Mouse (Mus musculus): ENCODE data around the gene Galnt2. TPM values are rescaled to one million over a fixed set of nuclear protein-coding genes. Genes with fewer than 3 reads are reported as not detected.

Gene Galnt2
- polyA plus RNA-seq, 1 experiment from 2014 or later = 46.4 TPM

- Histone ChIP-seq H3K36me3 (ENCODE audit: control insufficient read depth, insufficient read depth, low read length) (no peaks in the 10 kb centered on the region), H3K4me1 (replicated peaks; ENCODE audit: control insufficient read depth, insufficient read depth, low read length) (peaks cover 47% of the 10 kb centered on the region), H3K4me2 (ENCODE audit: low read depth, low read length) (no peak overlapping the region), H3K4me3 (ENCODE audit: low read length) (no peak overlapping the region), H3K9ac (ENCODE audit: low read length) (no peak overlapping the region), H3K9me3 (ENCODE audit: control insufficient read depth, low read length) (no peaks in the 10 kb centered on the region), H3K27me3 (ENCODE audit: control insufficient read depth, insufficient read depth, low read depth, low read length) (no peaks in the 10 kb centered on the region), H3K27ac (ENCODE audit: low read length) (no peak overlapping the region)
- WGBS = 82% methylated on average over 7 of the region's 7 CpGs
- no peak for ATAC-seq (ENCODE audit: low read depth)
Observed at GRCm38 (mm10) chr8:124259925-124260324, 28.7 kb downstream of the Galnt2 start.

- Histone ChIP-seq H3K4me3 (ENCODE audit: low read length) (no peak overlapping the region), H3K27ac (ENCODE audit: low read length) (no peak overlapping the region), H3K4me2 (ENCODE audit: low read depth, low read length) (no peak overlapping the region), H3K36me3 (ENCODE audit: control insufficient read depth, insufficient read depth, low read length) (no peaks in the 10 kb centered on the region), H3K9me3 (ENCODE audit: control insufficient read depth, low read length) (no peaks in the 10 kb centered on the region), H3K9ac (ENCODE audit: low read length) (no peak overlapping the region), H3K27me3 (ENCODE audit: control insufficient read depth, insufficient read depth, low read depth, low read length) (no peaks in the 10 kb centered on the region), H3K4me1 (replicated peaks; ENCODE audit: control insufficient read depth, insufficient read depth, low read length) (peaks cover 48% of the 10 kb centered on the region)
- ATAC-seq (ENCODE audit: low read depth) = peak; percentile 16; the same call in 1 of the 2 replicates
- 40% methylated on average over 12 of the region's 12 CpGs for WGBS
Observed at GRCm38 (mm10) chr8:124260371-124260770, 29.2 kb downstream of the Galnt2 start.

- no peak overlapping the region for H3K4me2 ChIP-seq (ENCODE audit: low read depth, low read length)
- peaks cover 27% of the 10 kb centered on the region for H3K4me1 ChIP-seq (replicated peaks; ENCODE audit: control insufficient read depth, insufficient read depth, low read length)
- ATAC-seq (ENCODE audit: low read depth) = no peak
- no peak overlapping the region for H3K27ac ChIP-seq (ENCODE audit: low read length)
- H3K9me3 ChIP-seq (ENCODE audit: control insufficient read depth, low read length) = no peaks in the 10 kb centered on the region
- H3K36me3 ChIP-seq (ENCODE audit: control insufficient read depth, insufficient read depth, low read length) = no peaks in the 10 kb centered on the region
- no peak overlapping the region for H3K4me3 ChIP-seq (ENCODE audit: low read length)
- WGBS = 67% methylated on average over 9 of the region's 9 CpGs
- H3K27me3 ChIP-seq (ENCODE audit: control insufficient read depth, insufficient read depth, low read depth, low read length) = no peaks in the 10 kb centered on the region
- H3K9ac ChIP-seq (ENCODE audit: low read length) = no peak overlapping the region
Observed at GRCm38 (mm10) chr8:124263058-124263457, 31.9 kb downstream of the Galnt2 start.

GRCm38 (mm10) chr8:124264032-124264431 is 32.8 kb downstream of the Galnt2 start:
- Histone ChIP-seq H3K9ac (ENCODE audit: low read length) (no peak overlapping the region), H3K9me3 (ENCODE audit: control insufficient read depth, low read length) (no peaks in the 10 kb centered on the region), H3K4me1 (replicated peaks; ENCODE audit: control insufficient read depth, insufficient read depth, low read length) (peaks cover 26% of the 10 kb centered on the region), H3K4me2 (ENCODE audit: low read depth, low read length) (no peak overlapping the region), H3K36me3 (ENCODE audit: control insufficient read depth, insufficient read depth, low read length) (no peaks in the 10 kb centered on the region), H3K4me3 (ENCODE audit: low read length) (no peak overlapping the region), H3K27me3 (ENCODE audit: control insufficient read depth, insufficient read depth, low read depth, low read length) (no peaks in the 10 kb centered on the region), H3K27ac (ENCODE audit: low read length) (no peak overlapping the region)
- WGBS = 54% methylated on average over 8 of the region's 8 CpGs
- no peak for ATAC-seq (ENCODE audit: low read depth)

- no peak overlapping the region for H3K4me3 ChIP-seq (ENCODE audit: low read length)
- ATAC-seq (ENCODE audit: low read depth) = no peak
- peaks cover 29% of the 10 kb centered on the region for H3K4me1 ChIP-seq (replicated peaks; ENCODE audit: control insufficient read depth, insufficient read depth, low read length)
- H3K9me3 ChIP-seq (ENCODE audit: control insufficient read depth, low read length) = no peaks in the 10 kb centered on the region
- no peak overlapping the region for H3K4me2 ChIP-seq (ENCODE audit: low read depth, low read length)
- no peak overlapping the region for H3K27ac ChIP-seq (ENCODE audit: low read length)
- WGBS = 85% methylated on average over 12 of the region's 12 CpGs
- H3K27me3 ChIP-seq (ENCODE audit: control insufficient read depth, insufficient read depth, low read depth, low read length) = no peaks in the 10 kb centered on the region
- H3K36me3 ChIP-seq (ENCODE audit: control insufficient read depth, insufficient read depth, low read length) = no peaks in the 10 kb centered on the region
- no peak overlapping the region for H3K9ac ChIP-seq (ENCODE audit: low read length)
Observed at GRCm38 (mm10) chr8:124264671-124265070, 33.5 kb downstream of the Galnt2 start.

GRCm38 (mm10) chr8:124265130-124265529 is 33.9 kb downstream of the Galnt2 start:
- peaks cover 29% of the 10 kb centered on the region for H3K4me1 ChIP-seq (replicated peaks; ENCODE audit: control insufficient read depth, insufficient read depth, low read length)
- no peak overlapping the region for H3K9ac ChIP-seq (ENCODE audit: low read length)
- no peak overlapping the region for H3K4me2 ChIP-seq (ENCODE audit: low read depth, low read length)
- no peak overlapping the region for H3K27ac ChIP-seq (ENCODE audit: low read length)
- WGBS = 95% methylated on average over 2 of the region's 2 CpGs
- H3K27me3 ChIP-seq (ENCODE audit: control insufficient read depth, insufficient read depth, low read depth, low read length) = no peaks in the 10 kb centered on the region
- H3K36me3 ChIP-seq (ENCODE audit: control insufficient read depth, insufficient read depth, low read length) = no peaks in the 10 kb centered on the region
- ATAC-seq (ENCODE audit: low read depth) = no peak
- no peaks in the 10 kb centered on the region for H3K9me3 ChIP-seq (ENCODE audit: control insufficient read depth, low read length)
- H3K4me3 ChIP-seq (ENCODE audit: low read length) = no peak overlapping the region

- Histone ChIP-seq H3K9me3 (ENCODE audit: control insufficient read depth, low read length) (no peaks in the 10 kb centered on the region), H3K4me2 (ENCODE audit: low read depth, low read length) (no peak overlapping the region), H3K27ac (ENCODE audit: low read length) (no peak overlapping the region), H3K27me3 (ENCODE audit: control insufficient read depth, insufficient read depth, low read depth, low read length) (no peaks in the 10 kb centered on the region), H3K9ac (ENCODE audit: low read length) (no peak overlapping the region), H3K4me1 (replicated peaks; ENCODE audit: control insufficient read depth, insufficient read depth, low read length) (peaks cover 25% of the 10 kb centered on the region), H3K4me3 (ENCODE audit: low read length) (no peak overlapping the region), H3K36me3 (ENCODE audit: control insufficient read depth, insufficient read depth, low read length) (no peaks in the 10 kb centered on the region)
- 71% methylated on average over 8 of the region's 8 CpGs for WGBS
- no peak for ATAC-seq (ENCODE audit: low read depth)
Observed at GRCm38 (mm10) chr8:124265798-124266197, 34.6 kb downstream of the Galnt2 start.

- Histone ChIP-seq H3K9ac (ENCODE audit: low read length) (no peak overlapping the region), H3K36me3 (ENCODE audit: control insufficient read depth, insufficient read depth, low read length) (no peaks in the 10 kb centered on the region), H3K9me3 (ENCODE audit: control insufficient read depth, low read length) (no peaks in the 10 kb centered on the region), H3K4me3 (ENCODE audit: low read length) (no peak overlapping the region), H3K4me2 (ENCODE audit: low read depth, low read length) (no peak overlapping the region), H3K4me1 (replicated peaks; ENCODE audit: control insufficient read depth, insufficient read depth, low read length) (peaks cover 32% of the 10 kb centered on the region), H3K27me3 (ENCODE audit: control insufficient read depth, insufficient read depth, low read depth, low read length) (no peaks in the 10 kb centered on the region), H3K27ac (ENCODE audit: low read length) (no peak overlapping the region)
- 80% methylated on average over 4 of the region's 4 CpGs for WGBS
- ATAC-seq (ENCODE audit: low read depth) = no peak
Observed at GRCm38 (mm10) chr8:124267206-124267605, 36.0 kb downstream of the Galnt2 start.

GRCm38 (mm10) chr8:124270504-124270903 is 39.3 kb downstream of the Galnt2 start:
- Histone ChIP-seq H3K36me3 (ENCODE audit: control insufficient read depth, insufficient read depth, low read length) (peaks cover under 1% of the 10 kb centered on the region; the same call in 1 of the 2 replicates), H3K27ac (ENCODE audit: low read length) (peak overlapping the region; percentile 60), H3K4me1 (replicated peaks; ENCODE audit: control insufficient read depth, insufficient read depth, low read length) (peaks cover 21% of the 10 kb centered on the region), H3K4me2 (ENCODE audit: low read depth, low read length) (no peak overlapping the region), H3K27me3 (ENCODE audit: control insufficient read depth, insufficient read depth, low read depth, low read length) (no peaks in the 10 kb centered on the region), H3K9me3 (ENCODE audit: control insufficient read depth, low read length) (no peaks in the 10 kb centered on the region), H3K9ac (ENCODE audit: low read length) (no peak overlapping the region), H3K4me3 (ENCODE audit: low read length) (no peak overlapping the region)
- 36% methylated on average over 6 of the region's 6 CpGs for WGBS
- peak; percentile 96 for ATAC-seq (ENCODE audit: low read depth)

- H3K9ac ChIP-seq (ENCODE audit: low read length) = no peak overlapping the region
- peak; percentile 26 for ATAC-seq (ENCODE audit: low read depth)
Observed at GRCm38 (mm10) chr8:124270904-124271303, 39.7 kb downstream of the Galnt2 start.

More at GRCm38 (mm10) chr8:124270904-124271303, 39.7 kb downstream of the Galnt2 start:
- Histone ChIP-seq H3K9me3 (ENCODE audit: control insufficient read depth, low read length) (no peaks in the 10 kb centered on the region; the same call in 1 of the 2 replicates), H3K27me3 (ENCODE audit: control insufficient read depth, insufficient read depth, low read depth, low read length) (no peaks in the 10 kb centered on the region), H3K4me2 (ENCODE audit: low read depth, low read length) (no peak overlapping the region), H3K36me3 (ENCODE audit: control insufficient read depth, insufficient read depth, low read length) (peaks cover 4% of the 10 kb centered on the region; the same call in 1 of the 2 replicates), H3K27ac (ENCODE audit: low read length) (peak overlapping the region; percentile 60), H3K4me3 (ENCODE audit: low read length) (no peak overlapping the region), H3K4me1 (replicated peaks; ENCODE audit: control insufficient read depth, insufficient read depth, low read length) (peaks cover 20% of the 10 kb centered on the region)
- WGBS = 54% methylated on average over 11 of the region's 11 CpGs

Data from lung, embryonic 16.5 days (tissue).